Mouse (Mus musculus): ENCODE measurements at regions not wholly inside any gene's neighbourhood (a gene's known extent, or its start where the extent isn't known, plus 50 kb on each side); places are given as distances from the start of the nearest gene placed in this dataset.

DNA sequence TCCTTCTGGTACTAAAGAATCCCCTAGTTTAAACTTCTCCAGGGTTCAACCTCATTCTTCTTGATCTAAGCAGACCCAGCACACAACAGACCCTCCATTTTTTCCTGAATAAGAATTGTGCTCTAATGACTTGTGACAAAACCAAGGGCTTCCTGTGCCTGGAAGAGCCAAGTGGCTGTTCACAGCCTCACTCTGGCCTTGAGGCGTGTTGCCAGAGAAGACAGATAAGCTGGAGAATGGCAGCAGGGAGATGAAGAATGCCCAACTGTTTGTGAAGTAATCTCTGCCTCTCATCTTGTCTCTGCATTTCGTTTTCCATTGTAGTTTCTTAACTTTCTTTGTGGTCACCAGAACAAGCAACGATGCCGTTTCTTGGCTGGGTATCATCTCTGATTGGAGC, 179.9 kb upstream of the Bmper start:
- Histone ChIP-seq H3K27me3 (no peaks in the 10 kb centered on the region), H3K36me3 (no peaks in the 10 kb centered on the region), H3K9me3 (no peaks in the 10 kb centered on the region), H3K4me1 (replicated peaks) (no peaks in the 10 kb centered on the region), H3K9ac (no peak overlapping the region), H3K4me2 (no peak overlapping the region), H3K4me3 (no peak overlapping the region), H3K27ac (replicated peaks) (no peak overlapping the region)
- no peak for ATAC-seq (ENCODE audit: low FRiP score, low read depth)
- 84% methylated on average over 4 of the region's 4 CpGs for WGBS

DNA sequence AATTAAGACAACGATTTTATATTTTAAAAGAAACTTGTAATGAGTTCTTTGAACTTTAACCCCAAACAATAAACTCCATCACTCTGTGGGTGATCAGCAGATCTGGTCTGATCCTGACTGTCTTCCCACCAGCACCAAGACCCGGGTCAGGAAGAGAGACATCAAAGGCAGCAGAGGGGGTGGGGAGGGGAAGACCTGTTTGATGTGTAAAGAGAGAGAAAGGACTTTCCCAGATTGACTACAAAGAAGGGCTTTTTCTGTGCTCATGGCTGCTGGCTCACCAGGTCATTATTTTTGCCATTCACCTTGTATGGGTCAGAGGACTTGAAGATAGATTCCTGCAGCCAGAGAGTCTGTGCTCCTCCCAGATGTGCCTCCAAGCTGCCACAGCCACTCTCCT, 177.4 kb upstream of the Bmper start:
- Histone ChIP-seq H3K9me3 (no peaks in the 10 kb centered on the region), H3K9ac (no peak overlapping the region), H3K36me3 (no peaks in the 10 kb centered on the region), H3K27me3 (no peaks in the 10 kb centered on the region), H3K4me2 (no peak overlapping the region), H3K27ac (replicated peaks) (no peak overlapping the region), H3K4me3 (no peak overlapping the region), H3K4me1 (replicated peaks) (no peaks in the 10 kb centered on the region)
- 21% methylated on average over 2 of the region's 2 CpGs for WGBS
- ATAC-seq (ENCODE audit: low FRiP score, low read depth) = no peak

DNA sequence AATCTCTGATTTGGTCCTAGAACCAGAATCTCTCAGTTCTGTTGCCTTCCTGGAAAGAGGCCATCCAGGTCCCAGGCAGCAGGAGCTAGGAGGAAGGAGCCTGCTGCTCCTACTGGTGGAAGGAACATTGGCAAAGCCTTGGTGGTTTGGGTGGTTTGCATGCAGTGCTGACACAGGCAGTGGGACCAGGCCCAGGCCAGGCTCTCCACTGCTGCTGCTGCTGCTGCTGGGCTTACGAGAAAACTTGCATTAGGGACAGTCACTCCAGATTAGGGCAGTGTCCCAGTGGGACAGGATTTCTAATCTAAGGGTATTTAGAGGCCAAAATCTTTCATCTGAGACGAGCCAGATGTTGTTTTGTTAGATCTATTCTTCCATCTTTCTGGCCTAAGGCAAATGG, 172.1 kb upstream of the Bmper start:
- Histone ChIP-seq H3K4me3 (no peak overlapping the region), H3K4me2 (no peak overlapping the region), H3K36me3 (no peaks in the 10 kb centered on the region), H3K4me1 (replicated peaks) (no peaks in the 10 kb centered on the region), H3K27me3 (no peaks in the 10 kb centered on the region), H3K27ac (replicated peaks) (no peak overlapping the region), H3K9me3 (no peaks in the 10 kb centered on the region), H3K9ac (no peak overlapping the region)
- 62% methylated on average over 2 of the region's 2 CpGs for WGBS
- no peak for ATAC-seq (ENCODE audit: low FRiP score, low read depth)

DNA sequence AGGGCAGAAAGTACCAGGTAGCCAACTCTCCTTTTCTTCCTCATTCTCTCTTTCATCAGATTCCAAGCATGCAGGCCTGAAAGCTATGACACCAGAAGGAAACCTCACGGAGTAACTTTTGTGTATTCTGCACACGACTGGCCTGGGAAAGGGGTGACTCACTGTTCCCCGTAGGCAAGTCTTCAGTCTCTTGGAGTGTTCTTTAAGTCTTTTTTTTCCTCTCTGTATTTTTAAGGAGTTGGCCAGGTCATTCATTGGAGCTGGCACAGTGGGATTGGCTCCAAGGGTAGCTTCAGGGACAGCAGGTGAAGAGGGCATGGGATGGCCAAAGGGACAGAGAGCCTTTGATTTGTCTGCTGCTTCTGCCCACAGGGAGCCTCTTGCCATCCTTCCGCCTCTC, 163.3 kb upstream of the Bmper start:
- Histone ChIP-seq H3K4me3 (no peak overlapping the region), H3K9me3 (no peaks in the 10 kb centered on the region), H3K27ac (replicated peaks) (no peak overlapping the region), H3K9ac (no peak overlapping the region), H3K4me1 (replicated peaks) (peaks cover 35% of the 10 kb centered on the region), H3K27me3 (0 out of 2 replicates have a peak, but pooled peaks cover 4% of the 10 kb centered on the region), H3K36me3 (no peaks in the 10 kb centered on the region), H3K4me2 (no peak overlapping the region)
- 74% methylated on average over 4 of the region's 4 CpGs for WGBS
- no peak for ATAC-seq (ENCODE audit: low FRiP score, low read depth)

DNA sequence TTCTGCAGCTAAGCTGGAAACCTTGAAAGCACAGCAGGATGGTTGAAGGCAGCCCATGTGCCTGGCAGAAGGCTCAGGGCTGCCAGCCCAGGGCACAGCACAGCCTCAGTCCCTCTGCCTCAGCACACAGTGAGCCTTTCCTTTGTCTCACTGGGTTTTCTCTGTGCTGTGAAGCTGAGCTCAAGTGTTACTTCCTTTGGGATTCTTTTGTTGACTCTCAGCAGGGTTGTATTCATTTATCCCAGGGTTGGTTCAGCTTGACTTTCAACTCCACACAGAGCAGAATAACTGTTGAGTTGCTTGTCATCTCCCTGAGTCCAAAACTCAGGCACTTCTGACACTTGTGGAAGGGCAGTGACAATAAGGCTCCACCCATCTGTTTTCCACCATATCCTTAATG, 162.3 kb upstream of the Bmper start:
- no peaks in the 10 kb centered on the region for H3K36me3 ChIP-seq

DNA sequence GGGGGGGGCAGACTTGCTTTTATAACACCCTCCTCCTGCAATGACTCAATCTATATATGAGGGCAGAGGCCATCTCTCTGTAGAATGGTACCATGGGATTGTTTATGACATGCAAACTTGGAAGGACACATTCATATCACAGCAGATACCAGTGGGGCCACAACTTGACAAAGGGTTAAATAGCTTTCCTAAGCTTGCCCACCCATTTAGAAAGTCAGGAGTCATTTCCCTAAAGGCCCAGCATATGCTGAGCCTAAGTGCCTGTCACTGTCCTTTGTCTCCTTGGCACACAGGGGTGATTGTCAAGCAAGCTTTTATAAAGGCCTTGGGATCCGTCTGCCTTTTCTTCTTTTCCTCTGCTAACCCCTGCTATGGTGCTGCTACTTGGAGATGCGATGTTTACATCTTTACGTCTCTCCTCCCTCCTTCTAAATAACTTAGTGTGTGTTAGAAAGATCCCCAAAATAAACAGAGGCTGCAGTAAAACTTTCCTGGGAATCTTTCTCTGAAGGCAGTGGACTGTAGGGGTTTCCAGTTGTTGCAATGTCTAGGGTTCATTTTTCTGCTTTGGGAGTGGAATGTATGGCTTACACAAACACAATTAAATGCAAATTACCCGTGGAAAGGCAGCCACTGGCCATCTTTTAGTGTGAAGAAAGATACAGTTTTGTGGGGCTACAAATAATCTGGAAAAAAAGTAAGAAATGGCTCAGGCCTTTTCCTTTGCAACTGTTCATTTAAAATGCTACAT, 161.5 kb upstream of the Bmper start:
- Histone ChIP-seq H3K9ac (no peak overlapping the region), H3K4me1 (replicated peaks) (peaks cover 35% of the 10 kb centered on the region), H3K27ac (replicated peaks) (no peak overlapping the region), H3K36me3 (no peaks in the 10 kb centered on the region), H3K27me3 (0 out of 2 replicates have a peak, but pooled peaks cover 4% of the 10 kb centered on the region), H3K4me2 (no peak overlapping the region), H3K4me3 (no peak overlapping the region), H3K9me3 (no peaks in the 10 kb centered on the region)
- 15% methylated on average over 4 of the region's 4 CpGs for WGBS
- ATAC-seq (ENCODE audit: low FRiP score, low read depth) = no peak

More for the DNA sequence above, 162.3 kb upstream of the Bmper start:
- peaks cover 35% of the 10 kb centered on the region for H3K4me1 ChIP-seq (replicated peaks)
- no peaks in the 10 kb centered on the region for H3K9me3 ChIP-seq
- H3K4me3 ChIP-seq = no peak overlapping the region
- no peak overlapping the region for H3K4me2 ChIP-seq
- H3K9ac ChIP-seq = no peak overlapping the region
- no peak overlapping the region for H3K27ac ChIP-seq (replicated peaks)
- 0 out of 2 replicates have a peak, but pooled peaks cover 4% of the 10 kb centered on the region for H3K27me3 ChIP-seq
- ATAC-seq (ENCODE audit: low FRiP score, low read depth) = no peak

DNA sequence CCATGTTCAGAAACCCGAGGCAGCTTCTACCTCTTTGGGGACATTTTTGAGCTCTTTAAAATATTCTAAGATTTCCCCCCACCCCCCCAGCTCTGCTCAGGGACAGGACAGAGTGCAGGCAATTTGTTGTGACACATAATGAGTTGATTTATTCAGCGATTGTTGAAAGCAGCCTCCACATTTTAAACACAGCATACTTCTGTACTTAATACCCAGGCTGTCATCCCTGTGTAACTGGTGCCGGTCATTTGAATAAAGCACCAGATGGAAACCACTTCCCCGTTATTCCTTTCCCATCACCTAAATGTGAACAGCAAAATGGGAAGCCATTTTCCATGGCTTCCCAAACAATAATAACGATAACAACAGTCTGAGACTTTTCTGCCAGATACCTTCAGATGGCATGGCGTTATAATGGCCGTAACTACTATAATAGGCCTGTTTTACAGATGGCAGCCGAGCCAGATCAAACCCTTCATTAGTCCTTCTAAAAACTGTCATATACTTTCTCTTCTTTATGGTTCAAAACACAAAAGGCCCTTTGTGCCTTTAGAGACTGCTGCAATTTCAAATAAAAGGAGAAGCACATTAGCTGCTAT, 160.7 kb upstream of the Bmper start:
- 24% methylated on average over 8 of the region's 8 CpGs for WGBS
- Histone ChIP-seq H3K36me3 (no peaks in the 10 kb centered on the region), H3K4me1 (replicated peaks) (peaks cover 35% of the 10 kb centered on the region), H3K9me3 (no peaks in the 10 kb centered on the region), H3K27me3 (0 out of 2 replicates have a peak, but pooled peaks cover 4% of the 10 kb centered on the region), H3K4me2 (no peak overlapping the region), H3K9ac (no peak overlapping the region), H3K27ac (replicated peaks) (peak overlapping the region; percentile 5), H3K4me3 (no peak overlapping the region)
- ATAC-seq (ENCODE audit: low FRiP score, low read depth) = peak; percentile 73

DNA sequence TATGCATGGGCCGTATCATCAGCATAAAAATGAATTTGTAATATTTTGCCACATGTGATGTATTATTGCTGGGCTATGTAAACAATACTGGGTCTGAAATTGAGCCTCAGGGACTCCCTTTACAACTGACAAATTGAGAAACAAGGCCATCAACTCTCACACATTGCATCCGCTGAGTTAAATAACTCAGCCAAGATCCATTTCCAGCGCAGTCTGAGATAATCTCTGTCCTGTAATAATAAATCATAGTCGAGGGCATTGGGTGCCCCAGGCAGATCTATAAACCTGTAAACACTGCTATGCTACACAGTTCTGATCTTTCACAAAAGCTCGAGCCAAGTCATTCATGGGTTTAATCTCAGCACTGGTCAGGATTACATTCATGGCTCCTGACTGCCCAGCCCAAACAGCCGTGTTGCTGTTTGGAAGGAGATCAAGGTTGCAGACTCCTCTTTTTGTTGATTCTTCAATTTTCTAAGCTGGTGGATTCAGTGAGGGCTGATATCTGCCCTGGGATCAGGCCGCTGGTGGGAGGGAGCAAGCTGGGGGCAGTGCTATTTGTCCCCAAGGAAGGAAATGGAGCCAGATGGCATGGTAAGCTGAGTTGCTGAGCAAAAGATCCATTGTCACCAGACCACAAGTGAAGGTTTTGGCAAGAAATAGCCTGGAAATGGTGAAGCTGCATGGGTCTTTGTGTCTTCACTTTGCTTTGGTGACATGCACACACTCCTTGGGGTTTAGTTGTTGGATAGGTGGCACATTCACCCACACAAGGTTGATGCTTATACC, 160.0 kb upstream of the Bmper start:
- Histone ChIP-seq H3K36me3 (no peaks in the 10 kb centered on the region), H3K4me1 (replicated peaks) (peaks cover 35% of the 10 kb centered on the region), H3K4me3 (no peak overlapping the region), H3K27me3 (0 out of 2 replicates have a peak, but pooled peaks cover 3% of the 10 kb centered on the region), H3K27ac (replicated peaks) (peak overlapping the region; percentile 5), H3K4me2 (no peak overlapping the region), H3K9ac (no peak overlapping the region), H3K9me3 (no peaks in the 10 kb centered on the region)
- WGBS = 27% methylated on average over 7 of the region's 7 CpGs
- ATAC-seq (ENCODE audit: low FRiP score, low read depth) = peak; percentile 52

DNA sequence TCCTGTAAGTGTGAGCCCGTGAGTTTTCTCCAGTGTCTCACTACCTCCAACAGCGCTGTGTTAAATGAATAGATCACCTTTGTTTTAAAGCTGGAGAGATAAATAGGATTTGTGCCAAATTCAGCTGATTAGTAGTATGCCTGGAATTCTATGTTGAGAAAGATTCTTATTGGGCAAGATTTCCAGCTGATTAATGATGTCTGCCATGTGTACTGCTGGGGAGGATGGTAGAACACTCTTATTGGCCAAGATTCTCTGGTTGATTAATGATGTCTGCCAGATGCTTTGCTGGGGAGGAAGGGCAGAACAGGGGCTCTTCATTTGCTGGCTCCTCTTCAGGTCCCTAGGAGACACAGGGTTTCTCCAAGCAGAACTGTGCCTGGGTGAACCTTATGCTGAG, 158.9 kb upstream of the Bmper start:
- ATAC-seq (ENCODE audit: low FRiP score, low read depth) = no peak
- 62% methylated on average over 2 of the region's 2 CpGs for WGBS

DNA sequence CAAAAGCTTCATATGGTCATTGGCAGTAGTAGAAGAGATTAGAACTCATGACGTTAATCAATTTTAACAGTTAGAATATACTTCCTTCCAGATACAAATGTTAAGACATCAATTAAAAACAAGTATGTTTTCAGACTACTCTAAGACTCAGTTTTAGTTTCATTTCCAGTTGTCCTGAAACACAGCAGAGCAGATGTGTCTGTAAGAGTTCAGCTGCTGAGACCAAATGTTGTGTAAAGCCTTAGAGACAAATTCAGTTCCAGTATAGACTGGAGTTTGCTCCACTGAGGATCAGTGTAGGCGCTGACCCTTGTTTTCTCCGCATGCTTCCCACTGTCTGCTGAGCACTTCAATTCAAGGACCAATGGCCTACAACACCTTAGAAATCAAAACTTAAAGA, 158.1 kb upstream of the Bmper start:
- Histone ChIP-seq H3K4me3 (no peak overlapping the region), H3K4me1 (replicated peaks) (peaks cover 35% of the 10 kb centered on the region), H3K9me3 (no peaks in the 10 kb centered on the region), H3K36me3 (no peaks in the 10 kb centered on the region), H3K27me3 (no peaks in the 10 kb centered on the region), H3K27ac (replicated peaks) (no peak overlapping the region), H3K4me2 (no peak overlapping the region), H3K9ac (no peak overlapping the region)
- ATAC-seq (ENCODE audit: low FRiP score, low read depth) = no peak
- WGBS = 94% methylated on average over 3 of the region's 3 CpGs

More for the DNA sequence above, 158.9 kb upstream of the Bmper start:
- Histone ChIP-seq H3K9ac (no peak overlapping the region), H3K27ac (replicated peaks) (no peak overlapping the region), H3K27me3 (no peaks in the 10 kb centered on the region), H3K4me2 (no peak overlapping the region), H3K4me3 (no peak overlapping the region), H3K9me3 (no peaks in the 10 kb centered on the region), H3K36me3 (no peaks in the 10 kb centered on the region), H3K4me1 (replicated peaks) (peaks cover 35% of the 10 kb centered on the region)

DNA sequence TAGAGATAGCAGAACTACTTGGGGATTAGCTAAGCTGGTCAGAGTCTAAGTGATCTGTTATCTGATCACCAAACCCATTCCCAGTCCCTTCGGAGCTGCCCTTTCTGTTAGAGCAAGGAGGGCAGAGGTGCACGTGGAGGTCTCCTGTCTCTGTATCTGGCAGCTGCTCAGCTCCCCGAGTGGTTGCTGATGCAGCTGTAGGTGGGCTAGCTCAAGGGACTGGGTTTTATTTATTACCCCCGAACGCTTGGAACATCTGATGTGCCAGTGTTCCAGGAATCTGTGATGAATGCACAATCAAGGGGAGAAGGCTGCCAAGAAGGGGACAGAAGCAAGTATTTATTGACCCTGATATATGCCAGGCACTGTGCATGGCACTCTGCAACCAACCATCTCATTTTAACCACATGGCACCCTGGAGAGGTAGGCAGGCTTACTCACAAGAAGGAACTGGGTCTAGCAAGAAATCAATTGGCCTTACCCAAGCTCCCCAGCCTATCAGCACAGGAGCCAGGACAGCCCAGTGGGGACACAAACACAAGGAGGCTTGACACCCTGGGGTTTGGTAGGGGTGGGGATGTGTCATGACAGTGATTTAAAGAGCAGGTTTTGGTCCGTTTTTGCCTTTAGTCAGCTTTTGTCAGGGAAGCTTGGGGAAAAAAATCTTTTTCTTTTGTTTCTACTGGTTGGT, 154.6 kb upstream of the Bmper start:
- H3K4me2 ChIP-seq = no peak overlapping the region
- no peak overlapping the region for H3K27ac ChIP-seq (replicated peaks)
- no peak overlapping the region for H3K4me3 ChIP-seq
- no peaks in the 10 kb centered on the region for H3K9me3 ChIP-seq
- H3K27me3 ChIP-seq = no peaks in the 10 kb centered on the region
- H3K9ac ChIP-seq = no peak overlapping the region
- peaks cover 4% of the 10 kb centered on the region for H3K4me1 ChIP-seq (replicated peaks)
- ATAC-seq (ENCODE audit: low FRiP score, low read depth) = 0 out of 2 replicates have a peak, but pooled peaks have one; percentile 50
- WGBS = 49% methylated on average over 6 of the region's 6 CpGs
- no peaks in the 10 kb centered on the region for H3K36me3 ChIP-seq

DNA sequence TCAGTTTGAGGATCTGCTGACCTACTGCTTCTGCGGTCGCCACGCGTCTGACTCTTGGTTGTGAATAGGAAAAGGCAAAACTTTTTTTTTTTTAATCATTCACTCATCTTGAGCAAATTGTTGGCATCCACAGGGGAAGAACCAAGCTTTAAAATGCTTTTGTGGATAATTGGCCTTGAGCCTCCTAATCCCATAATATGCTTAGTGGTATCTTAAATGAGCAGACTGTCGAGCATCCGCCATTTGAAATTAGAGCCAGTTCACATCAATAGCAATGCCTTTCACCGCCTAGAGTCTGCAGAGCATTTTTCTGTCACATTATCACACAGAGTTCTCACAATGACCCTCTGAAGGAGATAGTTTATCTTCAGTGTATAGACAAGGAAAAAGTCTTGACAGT, 153.7 kb upstream of the Bmper start:
- Histone ChIP-seq H3K27ac (replicated peaks) (no peak overlapping the region), H3K27me3 (no peaks in the 10 kb centered on the region), H3K4me2 (no peak overlapping the region), H3K4me1 (replicated peaks) (no peaks in the 10 kb centered on the region; the same call in 1 of the 2 replicates), H3K4me3 (no peak overlapping the region), H3K9ac (no peak overlapping the region), H3K36me3 (no peaks in the 10 kb centered on the region), H3K9me3 (no peaks in the 10 kb centered on the region)
- no peak for ATAC-seq (ENCODE audit: low FRiP score, low read depth)
- 74% methylated on average over 7 of the region's 7 CpGs for WGBS
